Mouse (Mus musculus) E14TG2a.4 (cell line): ENCODE measurements at regions not wholly inside any gene's neighbourhood (a gene's known extent, or its start where the extent isn't known, plus 50 kb on each side); places are given as distances from the start of the nearest gene placed in this dataset.

Source experiments
- CTCF ChIP-seq: conservative IDR thresholded peaks from 2 replicates; pipeline ENCODE4 v1.5.1; 2014; ENCODE audit warnings: low read length
- NANOG ChIP-seq: IDR thresholded peaks from 2 replicates; pipeline ENCODE4 v1.6.1; 2014; ENCODE audit warnings: borderline replicate concordance, low read length, mixed read lengths
- POU5F1 ChIP-seq: IDR thresholded peaks from 2 replicates; pipeline ENCODE4 v1.6.1; 2014; ENCODE audit warnings: low read length, borderline replicate concordance

DNA sequence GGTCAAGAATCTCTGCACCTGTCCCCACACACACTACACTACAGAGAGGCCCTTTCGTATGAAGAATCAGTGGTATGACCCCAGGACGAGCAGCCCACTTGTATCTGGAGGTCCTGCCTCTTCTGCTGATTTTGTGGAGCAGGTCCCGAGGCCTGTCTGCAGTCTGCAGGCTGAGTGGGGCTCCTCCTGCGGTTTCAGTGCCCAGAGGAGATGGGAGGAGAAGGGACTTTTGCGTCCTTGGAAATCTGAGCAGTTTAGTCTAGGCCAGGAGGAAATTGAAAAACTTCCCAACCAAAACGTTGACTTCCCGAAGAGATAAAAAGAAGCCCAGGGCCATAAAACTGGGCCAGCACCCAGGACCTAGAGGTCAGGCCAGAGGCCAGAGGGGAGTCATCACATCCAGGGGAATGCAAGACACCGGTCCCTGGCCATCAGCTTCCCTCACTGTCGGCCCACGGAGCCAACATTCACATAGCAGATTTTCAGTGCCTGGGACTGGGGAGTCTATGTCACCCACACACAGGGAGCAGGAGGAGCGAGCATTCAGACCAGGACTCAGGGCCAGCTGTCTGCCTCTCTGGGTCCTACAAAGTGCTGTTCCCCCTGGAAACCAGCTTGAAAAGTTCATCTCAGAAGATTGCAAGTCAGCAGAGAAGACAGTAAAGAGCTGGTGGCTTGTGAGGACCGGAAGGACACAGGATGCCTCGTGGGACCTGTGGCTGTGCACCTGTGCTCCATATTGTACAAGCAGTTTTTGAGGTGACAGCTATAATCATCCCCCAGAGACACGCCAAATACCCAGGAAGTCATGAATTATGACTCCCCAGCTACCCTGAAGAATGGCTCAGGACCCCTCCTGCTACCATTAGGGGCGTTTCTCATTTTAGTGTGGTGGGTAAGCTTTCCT is 65.5 kb upstream of the Egflam start:
- TF ChIP-seq CTCF = no peak
- no peak for TF ChIP-seq POU5F1
- no peak for TF ChIP-seq NANOG
